Mouse (Mus musculus): ENCODE measurements around the gene Nbr1.
"Not testable (repeated sequence)": the region's sequence is repeated elsewhere in the genome, so short reads cannot be mapped to it uniquely, and the experiment has no call there.

The Nbr1 gene

GRCm38 (mm10) chr11:101618596-101618995 lies 66.6 kb downstream of the Nbr1 start:
- intact Hi-C loops (cut with DNase I) = no loop called here

- intact Hi-C loops (cut with DNase I) = not testable (repeated sequence)
These were observed 68.2 kb downstream of the Nbr1 start for GRCm38 (mm10) chr11:101620022-101620655.

- intact Hi-C loops (cut with DNase I) = no loop called here
These were observed 74.7 kb downstream of the Nbr1 start for GRCm38 (mm10) chr11:101626649-101626994.

GRCm38 (mm10) chr11:101626995-101627856 lies 75.3 kb downstream of the Nbr1 start, which contains the start of gene Rdm1:
Rdm1 (plus strand) TSS chr11:101627195.
- intact Hi-C loops (cut with DNase I) = no loop called here

GRCm38 (mm10) chr11:101627857-101628559 lies 76.1 kb downstream of the Nbr1 start:
- intact Hi-C loops (cut with DNase I) = no loop called here

- intact Hi-C loops (cut with DNase I) = not testable (repeated sequence)
These were observed 76.9 kb downstream of the Nbr1 start for GRCm38 (mm10) chr11:101628733-101629417.

Measured in adrenal gland (tissue).